Mouse (Mus musculus): ENCODE measurements at regions not wholly inside any gene's neighbourhood (a gene's known extent, or its start where the extent isn't known, plus 50 kb on each side); places are given as distances from the start of the nearest gene placed in this dataset.

GRCm38 (mm10) chr13:101464928-101465747 lies 302.9 kb downstream of the Pik3r1 start:
- TF ChIP-seq CTCF (IDR thresholded peaks at IDR 0.05; ENCODE audit: control insufficient read depth, insufficient read depth, low read length) (no peak), POLR2A (IDR thresholded peaks at IDR 0.05; ENCODE audit: borderline replicate concordance, control insufficient read depth, low read depth, low read length) (no peak)
